ENCODE assay signal across 9 mouse cellular contexts in the genomic region with DNA sequence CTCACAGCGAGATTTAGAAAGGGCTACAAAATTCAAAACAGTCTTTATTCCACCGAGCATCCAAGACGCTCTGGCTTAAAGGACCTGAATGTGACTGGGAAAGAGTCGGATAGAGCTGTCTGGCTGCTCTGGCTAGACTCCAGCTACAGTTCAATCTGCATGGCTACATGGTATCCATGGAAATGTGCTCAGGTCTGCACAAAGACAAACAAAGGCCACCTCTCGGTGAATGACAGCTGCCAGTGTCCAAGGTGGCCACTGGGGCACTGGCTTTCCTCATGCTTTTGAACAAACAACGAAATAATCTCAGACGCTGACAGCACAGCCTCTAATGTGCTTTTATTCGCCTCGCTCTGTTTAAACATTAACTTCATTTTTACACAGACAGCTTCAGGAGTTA. TPM values are rescaled to one million over a fixed set of nuclear protein-coding genes. Genes with fewer than 3 reads are reported as not detected.
A peak's percentile ranks its signal among the peaks of the same experiment; 100 is the strongest.
DNase-seq lines count a peak whose midpoint lies in the region; ATAC-seq lines count a peak whose summit lies in the region.
"Had no signal": no experiment of that assay in that cellular context is flagged by ENCODE, and none has a peak within 500 bp of the region (broad histone marks: within the 10 kb centered on the region; RNA-seq: fewer than 3 reads in every experiment).

No protein-coding gene starts in this region.

- WGBS in heart, embryonic 14.5 days: 38% methylated on average over 9 of the region's 9 CpGs
- WGBS in embryonic facial prominence, embryonic 10.5 days: 57% methylated on average over 9 of the region's 9 CpGs
- WGBS in midbrain, embryonic 13.5 days: 4% methylated on average over 9 of the region's 9 CpGs

- H3K36me3 ChIP-seq in heart, embryonic 14.5 days (ENCODE audit: control insufficient read depth, insufficient read depth, low read length): no peaks in the 10 kb centered on the region
- no peaks in the 10 kb centered on the region for H3K36me3 ChIP-seq in embryonic facial prominence, embryonic 10.5 days (replicated peaks)
- H3K36me3 ChIP-seq in midbrain, embryonic 13.5 days: no peaks in the 10 kb centered on the region

- H3K4me3 ChIP-seq in heart, embryonic 14.5 days (ENCODE audit: control insufficient read depth in 1 of 2, insufficient read depth in 1 of 2, low read depth in 1 of 2, low read length in 2 of 2): no peak overlapping the region
- H3K4me3 ChIP-seq in embryonic facial prominence, embryonic 10.5 days: no peak overlapping the region
- H3K4me3 ChIP-seq in midbrain, embryonic 13.5 days (replicated peaks): no peak overlapping the region

- 0 out of 4 replicates have a peak overlapping the region, but pooled peaks of 1 of the 2 experiments have one; percentile 12 for H3K27ac ChIP-seq in heart, embryonic 14.5 days (replicated peaks in 1 of 2; ENCODE audit: control insufficient read depth in 1 of 2, insufficient read depth in 1 of 2, low read depth in 2 of 2, low read length in 2 of 2)
- H3K27ac ChIP-seq in embryonic facial prominence, embryonic 10.5 days (replicated peaks): no peak overlapping the region; the same call in 1 of the 2 replicates
- H3K27ac ChIP-seq in midbrain, embryonic 13.5 days: peak overlapping the region; percentile 74

- DNase-seq in heart, adult 9 months (ENCODE audit: low spot score in 2 of 2): no peak
- DNase-seq in embryonic facial prominence, embryonic 10.5 days (ENCODE audit: low spot score): peak; percentile 39
- peak; percentile 32 for DNase-seq in kidney, adult 18-20 months
- DNase-seq in ovary, postnatal 36 days (ENCODE audit: low spot score): no peak
- no peak for DNase-seq in T-cell, adult 2 months (ENCODE audit: low spot score)
- no peak for DNase-seq in adrenal gland, adult 18-20 months (ENCODE audit: low spot score in 2 of 2)

- no peak for ATAC-seq in heart, embryonic 14.5 days (ENCODE audit: insufficient number of reproducible peaks, insufficient read depth, low FRiP score, low read depth)
- ATAC-seq in midbrain, embryonic 13.5 days: peak; percentile 99

- H3K9ac ChIP-seq in heart, embryonic 14.5 days (ENCODE audit: low read length): no peak overlapping the region
- no peak overlapping the region for H3K9ac ChIP-seq in midbrain, embryonic 13.5 days (replicated peaks)

- peaks cover 2 to 3% of the 10 kb centered on the region in 2 experiments; a peak in 3 of 4 replicates for H3K4me1 ChIP-seq in heart, embryonic 14.5 days (ENCODE audit: control insufficient read depth in 2 of 2, insufficient read depth in 2 of 2, low read length in 2 of 2)
- H3K4me1 ChIP-seq in embryonic facial prominence, embryonic 10.5 days: peaks cover 15% of the 10 kb centered on the region
- peaks cover 16% of the 10 kb centered on the region for H3K4me1 ChIP-seq in midbrain, embryonic 13.5 days (replicated peaks)

- H3K4me2 ChIP-seq in heart, embryonic 14.5 days (ENCODE audit: low read length): peak overlapping the region; percentile 35; the same call in 1 of the 2 replicates
- H3K4me2 ChIP-seq in midbrain, embryonic 13.5 days (replicated peaks): peak overlapping the region; percentile 36; the same call in 1 of the 2 replicates

- H3K27me3 ChIP-seq in heart, embryonic 14.5 days (ENCODE audit: control insufficient read depth, insufficient read depth, low read length): no peaks in the 10 kb centered on the region
- H3K27me3 ChIP-seq in embryonic facial prominence, embryonic 10.5 days (replicated peaks; ENCODE audit: low read depth, poor library complexity, severe bottlenecking): no peaks in the 10 kb centered on the region
- peaks cover 53% of the 10 kb centered on the region for H3K27me3 ChIP-seq in midbrain, embryonic 13.5 days
- H3K27me3 ChIP-seq: CH12.LX had no signal

- no peaks in the 10 kb centered on the region for H3K9me3 ChIP-seq in heart, embryonic 14.5 days (ENCODE audit: control insufficient read depth, low read length)
- 0 out of 2 replicates have a peak, but pooled peaks cover 3% of the 10 kb centered on the region for H3K9me3 ChIP-seq in embryonic facial prominence, embryonic 10.5 days
- peaks cover 8% of the 10 kb centered on the region; the same call in 1 of the 2 replicates for H3K9me3 ChIP-seq in midbrain, embryonic 13.5 days

RNA-seq across cellular contexts. Expression of gene Itga2, which starts 8.6 kb away (rescaled TPM):
- polyA plus RNA-seq in heart, embryonic 14.5 days (2014; fragmentation: Nextera tagmentation; extraction: Ambion mirVana): 2.0 and 2.6 TPM in 2 replicates
- 0.88 and 1.2 TPM in 2 replicates for polyA plus RNA-seq in embryonic facial prominence, embryonic 10.5 days (2016; fragmentation: Nextera tagmentation; extraction: Ambion mirVana)
- 1.6 and 2.3 TPM in 2 replicates for polyA plus RNA-seq in midbrain, embryonic 13.5 days (2015; fragmentation: Nextera tagmentation; extraction: Ambion mirVana)
- 1 to 10 TPM; 1.1 to 1.5 TPM for total RNA-seq in adrenal gland, adult 18-20 months (2021)
- total RNA-seq: CH12.LX had no signal

Comparison
In these comparisons a context has a peak if more than half of its experiments do, and no peak if none do; other contexts are left out.
1. DNase-seq: peak in embryonic facial prominence, embryonic 10.5 days (single experiment) and kidney, adult 18-20 months (single experiment); none in heart, adult 9 months (0 of 2), ovary, postnatal 36 days (single experiment), T-cell, adult 2 months (single experiment) and adrenal gland, adult 18-20 months (0 of 2).